Mouse (Mus musculus) intestine, postnatal 0 days (tissue): ENCODE data around the gene Trim33. TPM values are rescaled to one million over a fixed set of nuclear protein-coding genes. Genes with fewer than 3 reads are reported as not detected.

Experiments
- ATAC-seq: fragments of 200-750 bp; cut with Nextera tagmentation; 2 replicates; pipeline ENCODE4 v1.8.0; 2017; ENCODE audit warnings: mild to moderate bottlenecking, moderate TSS enrichment, moderate library complexity
- H3K27ac ChIP-seq: fragments of 300-500 bp; sonication (generic); 2 replicates; pipeline ENCODE4 v1.5.1; 2014; ENCODE audit warnings: mild to moderate bottlenecking, low read depth, low read length, moderate library complexity
- H3K27me3 ChIP-seq: fragments of 300-500 bp; sonication (generic); replicated peaks from 2 replicates; pipeline ENCODE4 v1.6.1; 2014; ENCODE audit warnings: low read length, mixed read lengths; ENCODE audit not compliant: control insufficient read depth, insufficient read depth
- H3K36me3 ChIP-seq: fragments of 300-500 bp; sonication (generic); 2 replicates; pipeline ENCODE4 v1.6.1; 2014; ENCODE audit warnings: mild to moderate bottlenecking, moderate library complexity; ENCODE audit not compliant: control insufficient read depth, insufficient read depth
- H3K4me1 ChIP-seq: fragments of 300-500 bp; sonication (generic); replicated peaks from 2 replicates; pipeline ENCODE4 v1.6.1; 2014; ENCODE audit warnings: antibody characterized with exemption, low read length, mixed read lengths; ENCODE audit not compliant: control insufficient read depth, insufficient read depth
- H3K4me2 ChIP-seq: fragments of 300-500 bp; sonication (generic); replicated peaks from 2 replicates; pipeline ENCODE4 v1.6.1; 2014; ENCODE audit warnings: low read depth, mild to moderate bottlenecking, moderate library complexity
- H3K4me3 ChIP-seq: fragments of 300-500 bp; sonication (generic); 2 replicates; pipeline ENCODE4 v1.5.1; 2014; ENCODE audit warnings: low read depth, low read length
- H3K9ac ChIP-seq: fragments of 300-500 bp; sonication (generic); 2 replicates; pipeline ENCODE4 v1.6.1; 2014; ENCODE audit warnings: mild to moderate bottlenecking, low read depth, low read length
- H3K9me3 ChIP-seq: fragments of 300-500 bp; sonication (generic); 2 replicates; pipeline ENCODE4 v1.6.1; 2016; ENCODE audit warnings: mixed run types; ENCODE audit not compliant: control insufficient read depth
- CTCF ChIP-seq: sonication (generic); IDR thresholded peaks from 2 replicates; pipeline ENCODE4 v1.5.1; 2016; ENCODE audit warnings: low read depth, mild to moderate bottlenecking, control low read depth, antibody characterized with exemption, moderate library complexity
- WGBS: fragments of 180-500 bp; shearing (Covaris S2); extraction: QIAGEN DNeasy Blood & Tissue Kit; methylation state at CpG from one replicate; pipeline ENCODE4 v1.1.7; 2014; 5-methylcytosine and 5-hydroxymethylcytosine counted together
- polyA plus RNA-seq: library from polyadenylated mRNA; unstranded; fragments of >200 nt; fragmentation: Nextera tagmentation; extraction: Ambion mirVana; gene quantifications from 2 replicates; pipeline ENCODE4 v1.2.1, GENCODE M21; 2015

The Trim33 gene
- polyA plus RNA-seq, 1 experiment from 2014 or later: 7.3 TPM

GRCm38 (mm10) chr3:103291087-103291486 is 12.0 kb downstream of the Trim33 start:
- Histone ChIP-seq H3K27ac (no peak overlapping the region), H3K4me1 (no peaks in the 10 kb centered on the region; the same call in 1 of the 2 replicates), H3K27me3 (no peaks in the 10 kb centered on the region), H3K4me2 (no peak overlapping the region), H3K9me3 (no peaks in the 10 kb centered on the region; the same call in 1 of the 2 replicates), H3K9ac (no peak overlapping the region), H3K4me3 (no peak overlapping the region), H3K36me3 (no peaks in the 10 kb centered on the region)
- no peak for TF ChIP-seq CTCF
- 64% methylated on average over 2 of the region's 2 CpGs for WGBS
- no peak for ATAC-seq

DNA sequence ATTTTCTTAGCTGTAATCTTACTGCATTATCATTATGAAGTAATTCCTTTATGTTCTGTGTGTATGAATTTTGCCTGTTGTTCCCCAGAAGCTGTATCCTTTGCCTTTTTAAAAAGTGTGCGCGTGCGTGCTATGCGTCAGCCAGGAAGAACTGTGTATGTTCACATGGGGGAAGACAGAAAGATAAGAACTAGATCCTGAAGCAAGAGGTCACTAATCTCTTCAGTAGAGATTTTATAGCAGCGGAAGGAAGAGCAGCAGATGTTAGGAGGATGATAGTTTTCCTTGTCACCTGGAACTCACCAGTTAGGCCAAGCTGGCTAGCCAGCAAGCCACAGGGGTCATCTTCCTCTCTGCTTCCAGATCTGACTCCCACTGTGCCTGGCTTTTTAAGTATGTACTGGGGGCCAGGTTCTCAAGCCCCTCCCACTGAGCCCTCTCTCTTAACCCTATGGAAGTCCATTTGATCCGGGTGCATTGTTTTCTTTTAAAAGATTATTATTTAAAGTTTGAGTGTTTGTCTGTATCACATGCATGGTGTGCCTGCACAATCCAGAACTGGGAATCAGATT is 26.4 kb downstream of the Trim33 start:
- H3K4me1 ChIP-seq: no peaks in the 10 kb centered on the region
- TF ChIP-seq CTCF: no peak
- ATAC-seq: no peak

DNA sequence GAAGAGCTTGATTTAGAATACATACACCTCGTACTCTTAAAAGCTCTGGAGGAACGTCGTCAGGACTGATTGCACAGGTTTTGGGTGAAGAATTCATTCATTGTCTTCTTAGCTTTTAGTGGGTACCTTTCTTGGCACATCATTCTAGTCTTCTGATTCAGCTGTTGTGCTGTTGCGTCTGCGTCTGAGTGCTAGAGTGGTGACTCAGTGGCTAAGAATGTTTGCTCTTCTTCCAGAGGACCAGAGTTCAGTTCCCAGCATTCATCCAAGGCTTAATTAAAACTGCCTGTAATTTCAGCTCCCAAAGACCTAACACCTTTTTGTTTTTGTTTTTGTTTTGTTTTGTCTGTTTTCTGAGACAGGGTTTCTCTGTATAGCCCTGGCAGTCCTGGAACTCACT is 30.2 kb downstream of the Trim33 start:
- Histone ChIP-seq H3K9me3 (no peaks in the 10 kb centered on the region), H3K4me1 (no peaks in the 10 kb centered on the region), H3K9ac (no peak overlapping the region), H3K4me3 (no peak overlapping the region), H3K4me2 (no peak overlapping the region), H3K27ac (no peak overlapping the region), H3K27me3 (no peaks in the 10 kb centered on the region), H3K36me3 (peaks cover 1% of the 10 kb centered on the region; the same call in 1 of the 2 replicates)
- no peak for TF ChIP-seq CTCF
- no peak for ATAC-seq
- WGBS: 50% methylated on average over 5 of the region's 5 CpGs

More for the DNA sequence above, 26.4 kb downstream of the Trim33 start:
- Histone ChIP-seq H3K4me2 (no peak overlapping the region), H3K36me3 (no peaks in the 10 kb centered on the region), H3K27me3 (no peaks in the 10 kb centered on the region), H3K27ac (no peak overlapping the region), H3K4me3 (no peak overlapping the region), H3K9me3 (no peaks in the 10 kb centered on the region), H3K9ac (no peak overlapping the region)
- WGBS: 57% methylated on average over 6 of the region's 6 CpGs

DNA sequence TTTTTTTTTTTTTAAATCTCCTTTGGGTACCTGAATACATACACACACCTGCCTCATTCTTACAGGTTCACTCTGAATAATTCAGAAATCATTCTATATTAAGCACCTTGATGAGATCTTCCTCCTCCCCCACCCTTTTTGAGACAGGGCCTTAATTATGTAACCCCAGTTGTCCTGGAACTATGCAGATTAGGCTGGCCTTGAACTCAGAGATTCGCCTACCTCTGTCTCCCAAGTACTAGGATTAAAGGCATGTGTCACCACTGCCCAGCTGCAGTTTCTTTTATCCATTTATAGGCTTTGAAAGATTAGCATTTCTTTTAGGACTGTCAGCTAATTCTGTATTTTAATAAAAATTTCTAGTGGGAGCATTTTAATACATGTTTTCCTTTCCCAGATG is 30.7 kb downstream of the Trim33 start:
- H3K4me3 ChIP-seq: no peak overlapping the region
- 67% methylated on average over 1 of the region's 1 CpGs for WGBS
- ATAC-seq: no peak
- H3K36me3 ChIP-seq: peaks cover 4% of the 10 kb centered on the region; the same call in 1 of the 2 replicates
- H3K9ac ChIP-seq: no peak overlapping the region
- no peak overlapping the region for H3K4me2 ChIP-seq
- TF ChIP-seq CTCF: no peak
- H3K9me3 ChIP-seq: no peaks in the 10 kb centered on the region
- H3K27me3 ChIP-seq: no peaks in the 10 kb centered on the region
- H3K4me1 ChIP-seq: no peaks in the 10 kb centered on the region
- no peak overlapping the region for H3K27ac ChIP-seq

DNA sequence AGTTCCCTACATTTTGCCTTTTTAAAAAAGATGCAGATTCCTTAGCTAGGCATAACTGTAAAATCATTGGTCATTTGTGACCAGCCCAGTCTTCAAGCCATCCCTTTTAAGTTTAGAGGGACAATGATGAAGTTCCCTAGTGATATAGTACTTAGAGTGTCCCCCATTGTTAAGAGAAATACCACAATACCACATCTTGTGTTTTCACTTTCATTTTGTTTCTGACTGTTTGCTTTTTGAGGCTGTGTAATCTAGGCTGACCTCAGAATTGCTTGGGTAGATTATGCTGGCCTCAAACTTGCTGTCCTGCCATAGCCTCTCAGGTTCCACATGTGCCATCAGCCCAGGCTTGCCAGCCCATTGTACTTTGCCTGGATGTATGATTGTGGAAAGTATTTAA is 35.2 kb downstream of the Trim33 start:
- H3K27me3 ChIP-seq: no peaks in the 10 kb centered on the region
- no peak overlapping the region for H3K9ac ChIP-seq
- no peak overlapping the region for H3K27ac ChIP-seq
- H3K4me2 ChIP-seq: no peak overlapping the region
- no peaks in the 10 kb centered on the region for H3K9me3 ChIP-seq
- H3K36me3 ChIP-seq: peaks cover 4% of the 10 kb centered on the region; the same call in 1 of the 2 replicates
- H3K4me1 ChIP-seq: no peaks in the 10 kb centered on the region
- TF ChIP-seq CTCF: no peak
- no peak overlapping the region for H3K4me3 ChIP-seq
- ATAC-seq: no peak

DNA sequence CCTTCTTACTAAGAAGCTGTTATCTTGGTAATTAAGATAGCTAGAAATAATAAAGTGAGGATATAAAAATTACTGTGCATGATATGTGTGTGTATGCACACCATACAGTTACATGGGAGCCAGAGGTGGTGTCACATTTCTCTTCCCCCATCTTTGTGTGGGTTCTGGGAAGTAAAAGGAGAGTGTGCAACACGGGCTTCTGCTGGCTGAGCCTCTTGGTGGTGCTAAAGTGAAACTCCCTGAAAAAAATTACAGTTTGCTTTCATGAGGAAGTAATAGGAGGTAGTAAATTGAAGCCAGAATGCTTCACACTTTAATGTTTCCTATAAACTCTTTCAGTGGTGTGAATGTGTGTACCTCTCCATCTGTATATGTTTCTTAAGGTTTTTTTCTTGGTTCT is 56.3 kb downstream of the Trim33 start:
- no peak overlapping the region for H3K4me2 ChIP-seq
- no peak overlapping the region for H3K4me3 ChIP-seq
- no peak overlapping the region for H3K9ac ChIP-seq
- WGBS: 36% methylated on average over 1 of the region's 1 CpGs
- peaks cover 27% of the 10 kb centered on the region for H3K36me3 ChIP-seq
- ATAC-seq: no peak
- no peak for TF ChIP-seq CTCF
- H3K27me3 ChIP-seq: no peaks in the 10 kb centered on the region
- H3K9me3 ChIP-seq: no peaks in the 10 kb centered on the region
- H3K4me1 ChIP-seq: no peaks in the 10 kb centered on the region
- H3K27ac ChIP-seq: no peak overlapping the region

- H3K36me3 ChIP-seq: peaks cover 30% of the 10 kb centered on the region
- H3K9me3 ChIP-seq: no peaks in the 10 kb centered on the region
Measured at GRCm38 (mm10) chr3:103346658-103347057, 67.6 kb downstream of the Trim33 start.

More at GRCm38 (mm10) chr3:103346658-103347057, 67.6 kb downstream of the Trim33 start:
- no peak overlapping the region for H3K27ac ChIP-seq
- TF ChIP-seq CTCF: no peak
- no peak overlapping the region for H3K4me3 ChIP-seq
- no peak for ATAC-seq
- no peaks in the 10 kb centered on the region for H3K4me1 ChIP-seq
- WGBS: 92% methylated on average over 2 of the region's 2 CpGs
- no peaks in the 10 kb centered on the region for H3K27me3 ChIP-seq
- no peak overlapping the region for H3K9ac ChIP-seq
- H3K4me2 ChIP-seq: no peak overlapping the region
